Mouse (Mus musculus) liver, postnatal 0 days (tissue): ENCODE results near the gene Zfyve28.

ENCODE experiments used
- CTCF ChIP-seq: sonication (generic); IDR thresholded peaks from 2 replicates; pipeline ENCODE4 v1.5.1; 2016; ENCODE audit warnings: antibody characterized with exemption, low read depth
- EP300 ChIP-seq: IDR thresholded peaks from 2 replicates; pipeline ENCODE4 v1.6.1; 2016; ENCODE audit warnings: antibody characterized with exemption, low read depth, mild to moderate bottlenecking

- no peak for TF ChIP-seq EP300
- TF ChIP-seq CTCF = no peak
Observed at GRCm38 (mm10) chr5:34285285-34285684, 3.0 kb downstream of the Zfyve28 start.
